15 mouse cellular contexts compared by ENCODE assay signal in genomic region chr15:51628518-51628917, GRCm38 (mm10).
A peak's percentile ranks its signal among the peaks of the same experiment; 100 is the strongest.
DNase-seq lines count a peak whose midpoint lies in the region; ATAC-seq and TF ChIP-seq lines count a peak whose summit lies in the region.
"Had no signal": no experiment of that assay in that cellular context is flagged by ENCODE, and none has a peak within 500 bp of the region (broad histone marks: within the 10 kb centered on the region; RNA-seq: fewer than 3 reads in every experiment).

No protein-coding gene starts in this region.

- no peak overlapping the region for H3K27ac ChIP-seq in hindbrain, embryonic 11.5 days (ENCODE audit: low read depth, low read length)
- H3K27ac ChIP-seq in hindbrain, embryonic 16.5 days (ENCODE audit: low read depth, low read length) = no peak overlapping the region
- H3K27ac ChIP-seq in neural tube, embryonic 15.5 days (replicated peaks) = no peak overlapping the region
- no peak overlapping the region for H3K27ac ChIP-seq in limb, embryonic 14.5 days (replicated peaks; ENCODE audit: low read depth, low read length)
- H3K27ac ChIP-seq: layer of hippocampus, adult 2 months; liver, embryonic 14.5 days had no signal

- H3K27me3 ChIP-seq in hindbrain, embryonic 11.5 days (ENCODE audit: control insufficient read depth, insufficient read depth, low read length) = no peaks in the 10 kb centered on the region
- H3K27me3 ChIP-seq in hindbrain, embryonic 16.5 days (replicated peaks; ENCODE audit: control insufficient read depth, insufficient read depth, low read length) = no peaks in the 10 kb centered on the region
- no peaks in the 10 kb centered on the region for H3K27me3 ChIP-seq in neural tube, embryonic 15.5 days (replicated peaks)
- H3K27me3 ChIP-seq in limb, embryonic 14.5 days (ENCODE audit: control insufficient read depth, insufficient read depth, low read length) = no peaks in the 10 kb centered on the region
- H3K27me3 ChIP-seq: Patski had no signal

- no peak for ATAC-seq in hindbrain, embryonic 11.5 days (ENCODE audit: low FRiP score)
- no peak for ATAC-seq in hindbrain, embryonic 16.5 days
- no peak for ATAC-seq in neural tube, embryonic 15.5 days (ENCODE audit: low FRiP score)
- ATAC-seq in limb, embryonic 14.5 days (ENCODE audit: low FRiP score, low read depth) = peak; percentile 63; the same call in 1 of the 2 replicates
- ATAC-seq: Patski had no signal

- no peaks in the 10 kb centered on the region for H3K9me3 ChIP-seq in hindbrain, embryonic 11.5 days (ENCODE audit: control insufficient read depth, low read length)
- no peaks in the 10 kb centered on the region for H3K9me3 ChIP-seq in hindbrain, embryonic 16.5 days (ENCODE audit: control insufficient read depth, low read length)
- H3K9me3 ChIP-seq in neural tube, embryonic 15.5 days (replicated peaks) = no peaks in the 10 kb centered on the region
- no peaks in the 10 kb centered on the region for H3K9me3 ChIP-seq in limb, embryonic 14.5 days (ENCODE audit: control insufficient read depth, low read length)

- H3K4me3 ChIP-seq in hindbrain, embryonic 11.5 days (ENCODE audit: low read depth, low read length) = no peak overlapping the region
- H3K4me3 ChIP-seq in hindbrain, embryonic 16.5 days (ENCODE audit: low read length) = no peak overlapping the region
- no peak overlapping the region for H3K4me3 ChIP-seq in neural tube, embryonic 15.5 days (replicated peaks)
- no peak overlapping the region for H3K4me3 ChIP-seq in limb, embryonic 14.5 days (replicated peaks; ENCODE audit: low read length)
- H3K4me3 ChIP-seq: layer of hippocampus, adult 2 months had no signal

- no peak for TF ChIP-seq POLR2A in limb, embryonic 14.5 days (IDR thresholded peaks at IDR 0.05; ENCODE audit: borderline replicate concordance, extremely low read depth, insufficient read depth, insufficient read length)

- WGBS in hindbrain, embryonic 11.5 days = 56% methylated on average over 4 of the region's 4 CpGs
- 65% methylated on average over 4 of the region's 4 CpGs for WGBS in hindbrain, embryonic 16.5 days
- 58% methylated on average over 4 of the region's 4 CpGs for WGBS in neural tube, embryonic 15.5 days
- 47% methylated on average over 4 of the region's 4 CpGs for WGBS in limb, embryonic 14.5 days

- no peaks in the 10 kb centered on the region for H3K4me1 ChIP-seq in hindbrain, embryonic 11.5 days (replicated peaks; ENCODE audit: control insufficient read depth, insufficient read depth, low read length)
- no peaks in the 10 kb centered on the region for H3K4me1 ChIP-seq in hindbrain, embryonic 16.5 days (ENCODE audit: control insufficient read depth, insufficient read depth, low read depth, low read length)
- no peaks in the 10 kb centered on the region for H3K4me1 ChIP-seq in neural tube, embryonic 15.5 days
- peaks cover 10% of the 10 kb centered on the region for H3K4me1 ChIP-seq in limb, embryonic 14.5 days (ENCODE audit: control insufficient read depth, insufficient read depth, low read length)

- H3K36me3 ChIP-seq in hindbrain, embryonic 11.5 days (ENCODE audit: control insufficient read depth, insufficient read depth, low read length) = no peaks in the 10 kb centered on the region
- H3K36me3 ChIP-seq in hindbrain, embryonic 16.5 days (ENCODE audit: control insufficient read depth, insufficient read depth, low read length) = no peaks in the 10 kb centered on the region
- no peaks in the 10 kb centered on the region for H3K36me3 ChIP-seq in neural tube, embryonic 15.5 days
- no peaks in the 10 kb centered on the region for H3K36me3 ChIP-seq in limb, embryonic 14.5 days (ENCODE audit: control insufficient read depth, insufficient read depth, low read length)

- DNase-seq in hindbrain, embryonic 11.5 days (ENCODE audit: low spot score) = peak; percentile 19
- DNase-seq in neural tube, embryonic 10.5 days (ENCODE audit: extremely low spot score, low spot score) = peak; percentile 18
- peak; percentile 36 for DNase-seq in limb, embryonic 14.5 days (ENCODE audit: low spot score)
- peak; percentile 44 for DNase-seq in testis, postnatal 10 days (ENCODE audit: low spot score)
- DNase-seq in layer of hippocampus, adult 11-12 months (ENCODE audit: low spot score) = no peak
- no peak for DNase-seq in layer of hippocampus, adult 18-20 months (ENCODE audit: low spot score in 2 of 2)
- DNase-seq: cerebellum, adult 9-10 months; heart, adult 18-20 months; heart, postnatal 4 days; right cerebral cortex, postnatal 14 days had no signal

- H3K9ac ChIP-seq in hindbrain, embryonic 11.5 days (ENCODE audit: low read depth, low read length) = no peak overlapping the region
- no peak overlapping the region for H3K9ac ChIP-seq in hindbrain, embryonic 16.5 days (ENCODE audit: low read depth, low read length)
- H3K9ac ChIP-seq in neural tube, embryonic 15.5 days (replicated peaks) = no peak overlapping the region
- no peak overlapping the region for H3K9ac ChIP-seq in limb, embryonic 14.5 days (ENCODE audit: low read depth, low read length, severe bottlenecking)
- H3K9ac ChIP-seq: liver, embryonic 14.5 days had no signal

- H3K4me2 ChIP-seq in hindbrain, embryonic 11.5 days (replicated peaks; ENCODE audit: low read depth, low read length) = no peak overlapping the region
- no peak overlapping the region for H3K4me2 ChIP-seq in hindbrain, embryonic 16.5 days (ENCODE audit: low read length)
- no peak overlapping the region for H3K4me2 ChIP-seq in neural tube, embryonic 15.5 days
- no peak overlapping the region for H3K4me2 ChIP-seq in limb, embryonic 14.5 days (replicated peaks; ENCODE audit: low read depth, low read length, severe bottlenecking)

Comparison
In these comparisons a context has a peak if more than half of its experiments do, and no peak if none do; other contexts are left out.
1. DNase-seq: peak in hindbrain, embryonic 11.5 days (single experiment), neural tube, embryonic 10.5 days (single experiment), limb, embryonic 14.5 days (single experiment) and testis, postnatal 10 days (single experiment); none in layer of hippocampus, adult 11-12 months (single experiment) and layer of hippocampus, adult 18-20 months (0 of 2).